Mouse (Mus musculus) thymus, adult 2 months (tissue): ENCODE results near the gene Zmynd19.

Source experiments
- CTCF ChIP-seq: fragments of 200-500 bp; IDR thresholded peaks from 2 replicates; pipeline ENCODE4 v1.5.1; 2012; ENCODE audit warnings: mild to moderate bottlenecking, control low read depth, low read length, moderate library complexity, borderline replicate concordance; ENCODE audit not compliant: control insufficient read depth, poor library complexity, insufficient read depth; ENCODE audit errors: extremely low read depth
- POLR2A ChIP-seq: fragments of 200-500 bp; IDR thresholded peaks from 2 replicates; pipeline ENCODE4 v1.6.1; 2012; ENCODE audit warnings: mild to moderate bottlenecking, low read length, control low read depth, moderate library complexity; ENCODE audit not compliant: control insufficient read depth, poor library complexity, insufficient read depth; ENCODE audit errors: extremely low read depth

DNA sequence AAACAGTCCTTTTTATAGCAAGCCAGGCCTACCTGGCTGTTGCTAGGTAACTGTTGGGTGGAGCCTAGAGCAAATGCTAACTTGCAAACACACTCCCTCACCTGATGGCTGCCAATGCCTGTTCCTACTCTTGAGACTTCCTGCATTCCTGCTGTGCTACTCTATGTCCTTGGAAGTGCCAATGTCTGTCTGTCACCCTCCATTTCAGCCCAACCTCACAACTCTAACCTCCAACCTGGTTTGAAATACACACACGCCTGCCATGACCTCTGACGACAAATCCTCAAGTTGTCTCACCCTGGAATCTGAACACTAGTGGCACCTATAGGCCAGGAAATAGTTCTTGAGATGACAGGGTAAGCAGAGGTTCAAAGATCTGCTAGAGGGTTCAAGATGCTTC is 20.5 kb upstream of the Zmynd19 start:
- no peak for TF ChIP-seq POLR2A
- no peak for TF ChIP-seq CTCF
